Mouse (Mus musculus) brain, embryonic 14.5 days (tissue): Measurements from ENCODE around the gene Galnt2.

Source experiments
- CTCF ChIP-seq: fragments of 200-500 bp; IDR thresholded peaks from 2 replicates; pipeline ENCODE4 v1.5.1; 2012; ENCODE audit warnings: inconsistent platforms, mild to moderate bottlenecking, moderate library complexity, borderline replicate concordance; ENCODE audit not compliant: insufficient read depth, insufficient read length; ENCODE audit errors: extremely low read depth
- POLR2A ChIP-seq: fragments of 200-500 bp; IDR thresholded peaks from 2 replicates; pipeline ENCODE4 v1.6.1; 2012; ENCODE audit warnings: mild to moderate bottlenecking, inconsistent platforms, borderline replicate concordance; ENCODE audit not compliant: poor library complexity, insufficient read depth, insufficient read length, severe bottlenecking; ENCODE audit errors: extremely low read depth

DNA sequence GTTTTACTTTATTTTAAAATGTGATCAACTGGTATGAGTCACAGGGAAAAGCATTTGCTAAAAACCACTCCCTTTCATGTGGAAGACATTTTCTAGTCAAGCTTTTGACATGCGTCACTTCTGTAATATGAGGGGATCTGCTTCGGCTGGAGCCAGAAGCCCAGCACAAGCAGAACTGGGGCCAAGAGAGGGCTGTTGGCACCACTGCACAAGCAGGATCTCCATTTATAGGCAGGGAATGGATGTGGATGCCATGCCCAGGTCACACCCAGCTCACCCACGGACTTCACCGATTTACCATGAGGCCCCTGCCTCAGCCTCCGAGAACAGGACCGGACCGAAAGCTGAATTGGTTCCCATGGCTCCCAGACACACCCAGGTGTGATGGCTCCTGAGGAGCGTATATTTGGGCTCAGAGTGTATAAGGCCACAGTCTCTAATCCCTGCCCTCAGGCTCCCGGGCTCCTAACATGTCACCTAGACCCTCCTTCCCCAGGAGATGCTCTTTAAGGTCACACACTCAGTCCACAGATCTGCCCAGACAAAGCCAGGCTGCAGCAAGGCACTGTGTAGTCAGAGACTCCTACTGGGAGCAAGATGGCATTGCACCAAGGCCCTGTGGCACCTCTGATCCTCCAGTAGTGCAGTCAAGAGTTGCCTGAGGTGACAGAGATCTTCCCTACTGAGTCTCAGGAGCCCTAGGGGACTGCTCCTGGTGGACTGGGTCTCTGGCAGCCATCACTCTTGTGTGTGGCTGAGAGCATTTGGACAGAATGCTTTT lies 59.9 kb downstream of the Galnt2 start:
- TF ChIP-seq CTCF (peak; percentile 26; the same call in 1 of the 2 replicates), POLR2A (no peak)
